17 mouse cellular contexts compared by ENCODE assay signal in genomic region chr6:114685412-114685811, GRCm38 (mm10). TPM values are rescaled to one million over a fixed set of nuclear protein-coding genes. Genes with fewer than 3 reads are reported as not detected.
DNase-seq lines count a peak whose midpoint lies in the region; ATAC-seq and TF ChIP-seq lines count a peak whose summit lies in the region.
"Had no signal": no experiment of that assay in that cellular context is flagged by ENCODE, and none has a peak within 500 bp of the region (broad histone marks: within the 10 kb centered on the region; RNA-seq: fewer than 3 reads in every experiment).

No protein-coding gene starts in this region.

- TF ChIP-seq EP300 in lung, postnatal 0 days (IDR thresholded peaks at IDR 0.05): no peak

- no peak for ATAC-seq in embryonic facial prominence, embryonic 11.5 days (replicated peaks; ENCODE audit: insufficient number of reproducible peaks, low FRiP score, low TSS enrichment, low read depth)
- ATAC-seq in kidney, postnatal 0 days (replicated peaks; ENCODE audit: low FRiP score, low read depth): no peak
- no peak for ATAC-seq in lung, postnatal 0 days
- ATAC-seq: forebrain, embryonic 14.5 days; inflammation-experienced regulatory T-cells, adult 6 months had no signal

- no peak overlapping the region for H3K27ac ChIP-seq in embryonic facial prominence, embryonic 11.5 days (replicated peaks; ENCODE audit: low read depth, low read length)
- H3K27ac ChIP-seq in embryonic facial prominence, embryonic 10.5 days (replicated peaks): no peak overlapping the region
- H3K27ac ChIP-seq in kidney, postnatal 0 days: no peak overlapping the region
- H3K27ac ChIP-seq in lung, postnatal 0 days (ENCODE audit: low read length): no peak overlapping the region
- H3K27ac ChIP-seq: hindbrain, embryonic 10.5 days; neural tube, embryonic 12.5 days had no signal

- H3K27me3 ChIP-seq in embryonic facial prominence, embryonic 11.5 days (ENCODE audit: control insufficient read depth, insufficient read depth, low read length): no peaks in the 10 kb centered on the region
- peaks cover 8% of the 10 kb centered on the region; the same call in 1 of the 2 replicates for H3K27me3 ChIP-seq in embryonic facial prominence, embryonic 10.5 days (replicated peaks; ENCODE audit: low read depth, poor library complexity, severe bottlenecking)
- no peaks in the 10 kb centered on the region for H3K27me3 ChIP-seq in kidney, postnatal 0 days (ENCODE audit: insufficient read depth, low read length)
- no peaks in the 10 kb centered on the region for H3K27me3 ChIP-seq in lung, postnatal 0 days (replicated peaks; ENCODE audit: insufficient read depth, low read length)
- H3K27me3 ChIP-seq: neural tube, embryonic 12.5 days had no signal

- no peak overlapping the region for H3K9ac ChIP-seq in embryonic facial prominence, embryonic 11.5 days (replicated peaks; ENCODE audit: low read length)
- no peak overlapping the region for H3K9ac ChIP-seq in kidney, postnatal 0 days (ENCODE audit: low read depth, low read length)
- no peak overlapping the region for H3K9ac ChIP-seq in lung, postnatal 0 days (replicated peaks; ENCODE audit: low read depth)
- H3K9ac ChIP-seq: neural tube, embryonic 12.5 days had no signal

- no peak overlapping the region for H3K4me3 ChIP-seq in embryonic facial prominence, embryonic 11.5 days (ENCODE audit: low read depth, low read length)
- H3K4me3 ChIP-seq in embryonic facial prominence, embryonic 10.5 days: no peak overlapping the region
- no peak overlapping the region for H3K4me3 ChIP-seq in kidney, postnatal 0 days (replicated peaks; ENCODE audit: low read depth, low read length)
- H3K4me3 ChIP-seq in lung, postnatal 0 days (ENCODE audit: low read depth, low read length): no peak overlapping the region
- H3K4me3 ChIP-seq: erythroblast, embryonic 14.5 days; hindbrain, embryonic 10.5 days; neural tube, embryonic 12.5 days had no signal

- TF ChIP-seq CTCF in kidney, postnatal 0 days (IDR thresholded peaks at IDR 0.05; ENCODE audit: low read depth): peak; percentile 39; the same call in 1 of the 2 replicates
- TF ChIP-seq CTCF in lung, postnatal 0 days (IDR thresholded peaks at IDR 0.05): peak; percentile 52
- peak; percentile 49; the same call in 1 of the 2 replicates for TF ChIP-seq CTCF in brain, embryonic 14.5 days (IDR thresholded peaks at IDR 0.05; ENCODE audit: borderline replicate concordance, extremely low read depth, insufficient read depth, insufficient read length)

- WGBS in embryonic facial prominence, embryonic 11.5 days: 82% methylated on average over 1 of the region's 1 CpGs
- 85% methylated on average over 1 of the region's 1 CpGs for WGBS in embryonic facial prominence, embryonic 10.5 days
- WGBS in kidney, postnatal 0 days: 86% methylated on average over 1 of the region's 1 CpGs
- 73% methylated on average over 1 of the region's 1 CpGs for WGBS in lung, postnatal 0 days

- no peak overlapping the region for H3K4me2 ChIP-seq in embryonic facial prominence, embryonic 11.5 days (ENCODE audit: low read depth, low read length)
- H3K4me2 ChIP-seq in kidney, postnatal 0 days (ENCODE audit: low read length): no peak overlapping the region
- H3K4me2 ChIP-seq in lung, postnatal 0 days (replicated peaks; ENCODE audit: low read depth, low read length): no peak overlapping the region
- H3K4me2 ChIP-seq: neural tube, embryonic 12.5 days had no signal

- no peaks in the 10 kb centered on the region for H3K4me1 ChIP-seq in embryonic facial prominence, embryonic 11.5 days (ENCODE audit: control insufficient read depth, insufficient read depth, low read length)
- peaks cover 24% of the 10 kb centered on the region for H3K4me1 ChIP-seq in embryonic facial prominence, embryonic 10.5 days
- H3K4me1 ChIP-seq in kidney, postnatal 0 days (replicated peaks; ENCODE audit: insufficient read depth, low read length): no peaks in the 10 kb centered on the region
- H3K4me1 ChIP-seq in lung, postnatal 0 days (ENCODE audit: insufficient read depth, low read depth, low read length): no peaks in the 10 kb centered on the region

- no peaks in the 10 kb centered on the region for H3K9me3 ChIP-seq in embryonic facial prominence, embryonic 11.5 days (replicated peaks; ENCODE audit: control insufficient read depth, low read length)
- H3K9me3 ChIP-seq in embryonic facial prominence, embryonic 10.5 days: no peaks in the 10 kb centered on the region
- H3K9me3 ChIP-seq in kidney, postnatal 0 days (replicated peaks; ENCODE audit: low read length): no peaks in the 10 kb centered on the region
- H3K9me3 ChIP-seq in lung, postnatal 0 days (ENCODE audit: low read length): no peaks in the 10 kb centered on the region
- H3K9me3 ChIP-seq: hindbrain, embryonic 10.5 days; neural tube, embryonic 12.5 days had no signal

- DNase-seq in embryonic facial prominence, embryonic 11.5 days (ENCODE audit: low spot score): peak; percentile 11
- DNase-seq in embryonic facial prominence, embryonic 10.5 days (ENCODE audit: low spot score): no peak
- DNase-seq in kidney, postnatal 0 days (ENCODE audit: low spot score): no peak
- no peak for DNase-seq in kidney, postnatal 14 days
- no peak for DNase-seq in lung, postnatal 0 days (ENCODE audit: low spot score)
- DNase-seq in lung, postnatal 36 days: no peak
- no peak for DNase-seq in brain, embryonic 14.5 days (ENCODE audit: low read depth)
- no peak for DNase-seq in layer of hippocampus, postnatal 36 days
- DNase-seq: cerebellum, adult 11 months; cerebellum, postnatal 25 days; lung, postnatal 14 days; right cerebral cortex, postnatal 25 days had no signal

- no peak for TF ChIP-seq POLR2A in brain, embryonic 14.5 days (IDR thresholded peaks at IDR 0.05; ENCODE audit: borderline replicate concordance, extremely low read depth, insufficient read depth, insufficient read length, poor library complexity, severe bottlenecking)

- H3K36me3 ChIP-seq in embryonic facial prominence, embryonic 11.5 days (replicated peaks; ENCODE audit: control insufficient read depth, insufficient read depth, low read depth, low read length): no peaks in the 10 kb centered on the region
- no peaks in the 10 kb centered on the region for H3K36me3 ChIP-seq in embryonic facial prominence, embryonic 10.5 days (replicated peaks)
- H3K36me3 ChIP-seq in kidney, postnatal 0 days (ENCODE audit: insufficient read depth, low read length): 0 out of 2 replicates have a peak, but pooled peaks cover 2% of the 10 kb centered on the region
- H3K36me3 ChIP-seq in lung, postnatal 0 days (ENCODE audit: insufficient read depth, low read length): no peaks in the 10 kb centered on the region; the same call in 1 of the 2 replicates

RNA-seq across cellular contexts. Expression of gene Atg7, which starts 42.5 kb away (rescaled TPM):
- polyA plus RNA-seq in embryonic facial prominence, embryonic 11.5 days (2014; fragmentation: Nextera tagmentation; extraction: Ambion mirVana): 14.6 and 16.7 TPM in 2 replicates
- polyA plus RNA-seq in embryonic facial prominence, embryonic 10.5 days (2016; fragmentation: Nextera tagmentation; extraction: Ambion mirVana): 19.7 TPM in 2 replicates
- polyA plus RNA-seq in kidney, postnatal 0 days (2015; fragmentation: Nextera tagmentation; extraction: Ambion mirVana): 19.7 and 21.0 TPM in 2 replicates
- polyA plus RNA-seq in lung, postnatal 0 days (2015; fragmentation: Nextera tagmentation; extraction: Ambion mirVana): 17.5 and 18.4 TPM in 2 replicates
- 13.8 and 15.2 TPM in 2 replicates for polyA plus RNA-seq in brain, embryonic 14.5 days (2012; rRNA removed)
- total RNA-seq in layer of hippocampus, postnatal 36 days (2021): 10 to 100 TPM; 23.3 to 28.4 TPM
